Mouse (Mus musculus) heart, postnatal 14 days (tissue): Measurements from ENCODE around the gene Rad51b. TPM values are rescaled to one million over a fixed set of nuclear protein-coding genes. Genes with fewer than 3 reads are reported as not detected.

Experiments used
- DNase-seq, 2 experiments: peaks; one replicate each; pipeline ENCODE4 v3.0.0; 2021 to 2022
- intact Hi-C: fragments of 180-260 bp; cut with DNase I; formaldehyde crosslinking; loops from one replicate; pipeline ENCODE4 v1.15.1; 2025
- total RNA-seq, 2 experiments: library from RNA; stranded (reverse); gene quantifications; 2 replicates each; pipeline ENCODE4 v1.2.3; 2021

The Rad51b gene
- total RNA-seq, 2 experiments from 2014 or later: 0.79 to 0.88 TPM

DNA sequence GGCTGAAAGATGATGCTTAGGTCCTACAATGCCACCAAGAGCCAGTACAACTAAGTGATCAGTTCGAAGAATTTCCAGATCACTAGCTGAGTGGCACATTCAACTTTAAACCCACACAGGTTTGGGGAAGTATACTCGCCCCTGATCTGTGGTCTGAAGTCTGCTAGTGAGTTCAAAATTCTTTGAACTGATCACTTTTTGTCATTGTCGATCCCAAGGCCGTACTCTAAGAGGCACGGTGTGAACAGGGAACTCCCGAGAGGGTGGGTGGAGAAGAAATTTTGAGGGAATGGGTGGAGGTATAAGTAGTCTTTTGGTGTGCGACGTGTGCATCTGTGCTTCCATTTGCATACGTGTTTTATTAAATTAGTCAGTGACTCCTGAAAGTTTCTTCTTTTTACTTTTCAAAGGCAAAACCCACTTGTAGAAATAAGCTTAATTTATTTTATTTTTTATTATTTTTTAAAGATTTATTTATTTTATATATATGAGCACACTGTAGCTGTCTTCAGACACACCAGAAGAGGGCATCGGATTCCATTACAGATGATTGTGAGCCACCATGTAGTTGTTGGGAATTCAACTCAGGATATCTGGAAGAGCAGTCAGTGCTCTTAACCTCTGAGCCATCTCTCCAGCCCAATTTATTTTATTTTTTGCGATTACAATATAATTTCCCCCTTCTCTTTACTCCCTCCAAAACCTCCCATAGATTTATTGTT, 443.0 kb downstream of the Rad51b start:
- intact Hi-C loops: loop anchor here (5.0 to 10.0 kb wide), 2 partner anchors 385 to 392 kb away; no protein-coding TSS in a partner anchor
- DNase-seq: no peak

DNA sequence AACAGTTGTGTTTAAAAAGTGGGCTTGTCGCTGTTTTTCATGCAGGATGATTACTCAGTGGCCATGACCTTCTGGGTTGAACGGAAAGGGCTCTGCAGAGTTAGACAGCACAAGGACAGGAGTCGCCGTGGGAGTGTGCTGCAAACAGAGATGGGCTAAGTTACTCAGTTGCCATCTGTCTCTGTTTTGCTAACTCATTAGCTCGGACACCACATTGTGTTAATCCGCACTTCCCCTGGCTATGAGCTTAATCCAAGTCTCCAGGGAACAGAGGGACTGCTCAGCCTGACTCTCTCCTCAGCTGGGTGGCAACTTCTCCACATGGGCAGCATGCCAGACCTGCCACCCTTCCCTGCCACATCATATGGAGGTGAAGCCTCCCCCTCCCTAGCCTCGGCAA, 445.1 kb downstream of the Rad51b start:
- DNase-seq: no peak
- intact Hi-C loops: loop anchor here (5.0 to 10.0 kb wide), 2 partner anchors 387 to 390 kb away; no protein-coding TSS in a partner anchor

DNA sequence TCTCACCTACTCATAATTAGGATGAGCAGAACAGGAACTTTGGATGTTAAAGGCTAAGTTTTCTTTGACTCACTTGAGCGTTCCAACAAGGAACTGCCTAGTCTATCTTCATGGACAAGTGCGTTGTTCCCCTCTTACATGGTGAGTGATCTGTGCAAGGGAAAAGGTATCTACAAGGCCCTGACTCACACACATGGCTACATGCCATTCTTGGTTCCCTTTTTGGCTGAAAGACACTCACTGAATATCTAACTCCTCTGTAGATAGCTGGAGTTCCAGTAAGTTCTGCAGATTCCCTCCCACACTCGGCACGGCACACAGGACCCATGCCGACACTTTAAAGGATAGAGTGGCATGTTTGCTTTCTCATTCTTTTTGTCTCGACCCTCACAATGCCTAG, 447.0 kb downstream of the Rad51b start:
- DNase-seq: no peak
- intact Hi-C loops: loop anchor here (5.0 to 10.0 kb wide), 2 partner anchors 388 to 389 kb away; no protein-coding TSS in a partner anchor

DNA sequence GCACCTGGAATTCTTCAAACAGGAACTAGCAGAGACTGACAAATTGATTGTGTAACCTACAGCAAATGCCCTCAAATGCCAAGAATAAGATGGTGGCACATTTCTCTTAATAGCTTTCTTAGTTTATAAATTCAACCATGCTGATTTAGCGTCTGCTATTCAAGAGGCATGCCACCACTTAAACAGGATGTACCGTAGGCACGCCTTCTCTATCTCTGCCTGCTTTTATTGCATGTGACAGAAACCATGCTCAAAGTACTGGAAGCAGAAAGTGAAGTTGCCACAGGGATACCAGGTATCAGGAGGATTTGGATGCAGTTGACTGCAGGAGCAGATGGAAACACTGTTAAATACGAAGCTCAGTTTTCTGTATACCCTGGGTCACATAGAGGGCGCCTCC, 448.1 kb downstream of the Rad51b start:
- intact Hi-C loops: loop anchor here (10.0 kb wide), 1 partner anchor 390 kb away; no protein-coding TSS in a partner anchor
- DNase-seq: no peak

DNA sequence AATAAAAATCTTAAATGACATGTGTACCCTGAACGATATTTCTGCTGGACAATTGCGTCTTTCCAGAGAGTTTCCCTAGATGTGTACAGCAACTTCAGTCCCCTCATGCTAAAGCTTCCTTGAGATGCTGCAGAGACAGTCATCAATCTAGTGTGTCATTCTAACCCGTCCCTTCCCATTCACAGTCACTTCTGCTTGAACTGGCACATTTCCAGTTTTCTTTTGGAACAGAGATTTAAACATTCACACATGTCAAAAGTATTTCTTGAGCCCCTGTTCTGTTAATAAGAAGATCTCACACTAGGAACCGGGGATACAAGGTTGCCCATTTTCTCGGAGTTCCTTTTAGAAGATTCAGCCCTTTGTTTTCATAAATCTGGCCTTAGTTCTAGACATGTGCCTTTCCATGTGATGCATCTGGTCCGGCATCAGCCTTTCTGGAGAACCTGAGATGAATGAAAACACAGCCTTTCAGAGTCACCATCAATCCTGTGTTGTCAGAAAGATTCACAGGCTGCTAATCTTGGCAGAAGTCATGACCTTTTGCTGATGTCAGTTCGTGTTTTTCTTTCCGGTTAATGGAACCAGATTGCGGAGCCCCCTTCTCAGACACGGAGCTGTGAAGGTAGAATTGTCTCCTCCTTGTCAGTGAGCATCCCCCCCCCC, 448.9 kb downstream of the Rad51b start:
- intact Hi-C loops: loop anchor here (10.0 kb wide), 1 partner anchor 391 kb away; no protein-coding TSS in a partner anchor
- DNase-seq: no peak

DNA sequence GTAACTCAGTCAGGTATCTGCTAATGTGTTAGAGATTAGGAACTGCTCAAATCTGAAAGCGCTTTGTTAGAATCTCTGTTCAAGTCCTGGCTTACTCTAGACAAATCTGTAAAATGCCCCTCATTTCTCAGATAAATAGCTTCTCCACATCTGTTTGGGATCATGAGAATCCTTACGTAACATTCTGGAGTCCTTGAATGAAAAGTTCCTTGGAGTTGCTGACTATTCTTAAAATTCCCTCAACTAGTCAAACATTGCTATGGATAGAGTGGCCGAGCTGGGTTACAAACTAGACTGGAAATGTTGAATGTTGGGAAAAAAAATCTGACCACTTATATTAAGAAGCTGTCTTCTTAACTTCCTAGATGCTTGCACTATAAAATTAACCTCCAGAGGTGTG, 450.5 kb downstream of the Rad51b start:
- intact Hi-C loops: loop anchor here (10.0 kb wide), 1 partner anchor 393 kb away; no protein-coding TSS in a partner anchor
- DNase-seq: no peak

DNA sequence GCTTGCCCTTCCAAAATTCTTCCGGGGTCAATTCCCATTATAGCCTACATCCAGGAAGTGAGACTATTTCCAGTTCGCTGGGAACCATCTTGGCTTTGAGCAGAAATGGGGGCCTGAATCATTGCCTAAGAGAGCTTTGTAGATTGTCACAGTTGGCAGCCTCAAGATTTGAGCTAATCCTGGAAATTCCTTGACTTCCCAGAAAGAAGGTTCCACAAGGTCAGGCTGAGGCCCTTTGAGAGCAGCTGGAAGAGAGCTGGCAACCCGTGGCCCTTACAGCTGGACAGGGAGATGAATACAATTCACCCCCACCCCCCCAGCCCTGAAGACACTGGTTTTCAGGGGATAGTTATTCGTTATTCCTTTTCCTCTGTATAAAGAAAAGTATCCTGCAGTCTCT, 451.8 kb downstream of the Rad51b start:
- DNase-seq: peak; percentile 38 to 66
- intact Hi-C loops: loop anchor here (10.0 kb wide), 1 partner anchor 394 kb away; no protein-coding TSS in a partner anchor

DNA sequence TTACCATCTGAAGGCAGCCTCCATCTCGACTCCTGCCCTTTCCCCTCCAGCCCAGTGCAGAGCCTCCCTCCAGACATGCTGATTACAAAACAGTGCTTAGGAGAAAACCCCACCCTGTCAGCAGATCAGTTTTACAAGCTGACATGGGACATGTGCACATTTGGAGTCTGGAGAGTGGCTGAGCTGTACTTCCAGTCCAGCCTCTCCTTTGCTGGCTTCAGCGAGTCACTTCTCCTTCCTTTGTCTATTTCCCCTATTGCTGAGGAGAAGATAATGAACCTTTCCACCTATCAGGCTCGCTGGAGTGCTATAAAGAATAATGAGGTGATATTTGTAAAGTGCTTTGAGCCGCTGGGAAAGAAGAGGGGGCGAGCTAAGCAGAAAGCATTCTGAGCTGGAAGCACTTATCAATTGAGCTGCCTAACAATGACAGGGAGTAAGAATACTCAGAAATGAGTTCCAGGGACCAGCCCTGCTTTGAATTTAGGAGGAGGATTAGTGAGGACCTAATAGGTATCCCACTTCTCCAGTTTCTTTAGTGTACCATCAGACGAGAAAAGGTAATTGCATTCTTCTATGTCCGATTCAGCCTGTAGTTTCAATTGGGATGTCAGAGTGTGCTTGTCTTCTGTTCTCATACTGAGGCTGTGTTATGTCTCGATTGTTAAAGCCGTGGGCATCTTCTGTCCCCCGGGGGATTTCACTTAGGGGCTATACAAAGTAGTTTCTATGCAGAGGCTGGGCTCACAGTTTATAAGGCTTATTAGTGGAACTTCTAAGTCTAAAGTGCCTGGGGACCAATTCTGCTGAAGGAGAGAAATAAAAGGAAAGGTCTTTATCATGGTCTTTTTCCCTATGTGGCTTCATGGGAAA, 453.4 kb downstream of the Rad51b start:
- intact Hi-C loops: loop anchor here (5.0 kb wide), 1 partner anchor 53 kb away; no protein-coding TSS in a partner anchor

DNA sequence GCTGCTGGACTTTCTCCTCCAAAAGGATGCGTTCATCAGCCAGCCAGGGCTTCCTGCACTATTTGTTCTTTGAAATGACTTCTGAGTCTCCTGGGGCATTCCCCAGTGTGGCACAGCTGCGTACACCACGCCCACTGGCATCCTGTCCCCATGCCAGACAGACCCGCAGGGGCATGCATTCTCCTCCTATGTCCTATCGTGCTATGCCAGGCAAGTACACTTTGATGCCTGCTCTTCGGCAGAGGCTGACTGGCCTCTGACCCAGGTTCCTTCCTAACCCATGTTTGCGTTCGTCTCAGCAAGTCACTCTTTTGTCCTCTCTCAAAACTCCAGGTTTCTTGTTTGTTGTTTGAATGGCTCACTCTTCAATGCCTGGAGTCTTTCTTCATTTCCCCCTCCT, 454.7 kb downstream of the Rad51b start:
- peak in 1 of 2 experiments; percentile 56 for DNase-seq

More for the DNA sequence above, 453.4 kb downstream of the Rad51b start:
- peak; percentile 57 to 58 for DNase-seq

DNA sequence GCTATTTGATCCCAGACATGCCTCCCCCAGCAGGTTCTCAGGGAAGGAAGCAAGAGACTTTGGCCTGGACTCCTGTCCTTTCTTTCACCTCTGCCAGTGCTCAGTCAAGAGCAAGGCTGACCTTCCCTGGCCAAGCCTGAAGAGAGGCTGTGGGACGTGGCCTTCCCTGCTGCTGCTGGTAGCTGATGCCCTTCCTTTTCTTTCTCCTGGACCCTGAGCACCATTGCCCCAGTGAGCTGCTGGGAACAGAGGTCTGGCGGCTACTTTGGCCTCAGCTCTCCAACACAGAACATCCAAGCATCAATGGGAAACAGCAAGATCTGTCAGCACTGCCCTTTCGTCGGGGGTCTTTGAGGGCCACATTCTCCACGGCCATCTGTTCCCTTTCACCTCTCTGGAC, 455.1 kb downstream of the Rad51b start:
- intact Hi-C loops: loop anchor here (5.0 kb wide), 1 partner anchor 55 kb away; no protein-coding TSS in a partner anchor
- DNase-seq: no peak

More for the DNA sequence above, 454.7 kb downstream of the Rad51b start:
- intact Hi-C loops: loop anchor here (5.0 kb wide), 1 partner anchor 54 kb away; no protein-coding TSS in a partner anchor

DNA sequence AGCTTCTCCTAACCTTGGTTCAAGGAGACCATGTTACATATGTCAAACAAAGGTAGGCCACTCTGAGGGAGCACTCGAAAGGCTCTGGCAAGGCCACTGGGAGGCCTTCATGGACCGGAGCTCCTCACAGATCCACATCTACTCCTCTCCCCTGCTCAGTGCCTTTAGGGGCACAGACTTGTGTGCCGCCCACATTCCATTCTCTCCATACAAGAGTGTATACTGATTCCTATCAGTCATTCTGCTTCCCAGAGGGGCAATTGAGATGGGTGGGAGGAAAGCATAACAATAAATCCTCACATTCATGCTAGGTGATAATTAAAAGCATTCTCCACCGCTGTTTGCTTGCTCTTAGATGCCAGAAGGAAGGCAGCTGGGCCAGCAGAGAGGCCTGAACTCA, 458.5 kb downstream of the Rad51b start:
- intact Hi-C loops: no loop called here
- no peak for DNase-seq

DNA sequence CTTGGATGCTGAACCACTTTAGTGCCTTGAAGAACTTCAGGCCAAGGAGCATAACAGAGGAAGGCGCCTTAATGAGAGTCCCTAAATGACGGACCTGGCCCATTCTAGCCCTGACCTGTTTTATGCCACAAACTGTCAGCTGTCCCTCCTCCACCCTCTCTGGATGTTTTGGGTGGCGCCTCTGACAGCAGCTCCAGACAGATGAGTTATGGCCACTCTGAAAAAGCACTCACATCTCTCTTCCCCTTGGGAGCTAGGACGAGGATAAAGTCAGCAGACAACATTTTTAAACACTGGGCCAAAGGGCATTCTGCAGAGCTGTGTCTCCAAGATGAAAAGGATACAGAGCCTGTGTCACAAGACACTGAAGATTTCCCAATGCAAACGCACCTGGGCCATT, 459.3 kb downstream of the Rad51b start:
- no peak for DNase-seq
- intact Hi-C loops: no loop called here

DNA sequence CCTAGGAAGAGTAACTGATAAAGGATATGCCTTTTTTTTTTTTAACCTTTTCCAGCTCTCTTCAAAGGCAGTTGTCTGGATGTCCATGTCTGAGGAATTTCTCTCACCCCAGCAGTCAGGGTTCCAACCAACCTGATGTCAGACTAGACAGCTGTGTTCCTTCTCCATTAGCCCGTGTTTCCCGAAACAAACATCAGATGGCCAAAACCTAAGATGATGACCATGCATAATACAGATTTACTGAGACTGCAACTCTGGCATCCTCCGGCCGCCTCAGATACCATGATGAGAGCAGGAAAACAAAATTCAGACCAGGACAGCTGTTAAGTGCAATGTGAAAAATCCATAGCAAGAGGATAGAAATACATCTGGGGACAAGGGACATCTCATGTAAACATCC, 460.7 kb downstream of the Rad51b start:
- intact Hi-C loops: no loop called here
- no peak for DNase-seq

DNA sequence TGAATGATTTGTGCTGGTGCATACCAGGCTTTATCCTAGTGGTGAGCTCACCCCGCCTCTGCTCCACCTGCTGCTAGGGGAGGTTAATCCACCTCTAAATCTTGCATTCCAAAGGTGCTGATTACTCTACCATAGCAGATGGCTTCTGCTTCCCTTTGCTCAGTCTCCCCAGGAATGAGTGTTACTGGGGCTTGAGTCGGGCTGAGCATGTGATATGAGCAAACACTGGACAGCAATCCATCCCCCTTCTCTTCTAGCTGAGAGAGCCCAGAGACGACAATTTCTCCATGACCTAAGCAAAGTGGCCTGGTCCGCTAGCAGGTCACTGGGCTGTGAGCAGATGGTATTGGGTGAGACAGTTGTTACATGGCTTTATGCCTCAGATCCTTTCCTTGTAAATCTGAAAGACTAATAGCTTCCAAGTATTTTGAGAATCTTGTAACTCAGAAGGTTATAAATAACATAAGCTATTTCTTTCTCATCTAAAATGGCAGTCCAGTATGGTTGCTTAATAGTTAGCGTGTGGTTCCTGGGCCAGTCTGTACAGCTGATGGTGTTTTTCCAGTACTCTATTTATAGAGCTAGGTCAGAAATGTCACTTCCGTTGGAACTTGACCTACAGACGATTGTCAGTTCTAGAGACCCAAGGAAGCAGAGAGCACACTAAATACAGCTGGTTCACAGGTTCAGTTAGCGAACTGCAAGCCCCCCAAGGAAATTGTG, 462.3 kb downstream of the Rad51b start:
- DNase-seq: no peak
- intact Hi-C loops: no loop called here

DNA sequence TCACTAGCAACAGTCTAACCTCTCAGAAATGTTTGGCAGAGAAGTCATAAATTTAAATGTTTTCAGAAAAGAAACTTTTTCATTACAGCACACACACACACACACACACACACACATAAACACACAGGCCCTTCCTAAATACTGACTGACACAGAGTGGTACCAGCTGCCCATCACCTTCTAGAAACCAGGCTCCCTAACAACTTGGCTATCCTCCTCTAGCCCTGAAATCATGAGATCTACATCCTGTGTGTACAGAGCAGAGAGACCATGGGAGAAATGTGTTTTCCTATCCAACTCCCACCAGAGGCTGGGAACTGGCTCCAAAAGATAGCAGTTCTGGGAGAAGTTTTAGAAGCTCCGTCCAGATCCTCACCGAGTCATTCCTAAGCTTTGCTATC, 464.1 kb downstream of the Rad51b start:
- no peak for DNase-seq
- intact Hi-C loops: no loop called here

DNA sequence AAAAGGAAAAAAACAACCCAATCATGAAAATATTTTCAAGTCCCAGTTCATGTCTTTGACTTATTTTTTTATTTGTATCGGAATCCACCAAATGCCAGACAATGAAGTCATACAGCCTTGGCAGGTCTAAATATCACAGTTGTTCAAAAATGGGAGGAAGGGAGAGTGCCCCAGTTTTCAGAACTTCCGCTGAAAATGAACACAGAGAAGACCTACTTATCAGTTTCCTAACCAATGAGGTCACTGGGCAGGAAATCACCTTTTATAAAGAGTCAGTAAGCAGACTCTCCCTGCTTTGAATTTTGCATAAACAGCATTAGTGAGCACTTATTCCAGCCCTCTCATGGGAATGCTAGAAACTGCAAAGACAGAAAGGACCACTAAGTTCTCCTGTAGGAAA, 465.0 kb downstream of the Rad51b start:
- no peak for DNase-seq
- intact Hi-C loops: no loop called here

DNA sequence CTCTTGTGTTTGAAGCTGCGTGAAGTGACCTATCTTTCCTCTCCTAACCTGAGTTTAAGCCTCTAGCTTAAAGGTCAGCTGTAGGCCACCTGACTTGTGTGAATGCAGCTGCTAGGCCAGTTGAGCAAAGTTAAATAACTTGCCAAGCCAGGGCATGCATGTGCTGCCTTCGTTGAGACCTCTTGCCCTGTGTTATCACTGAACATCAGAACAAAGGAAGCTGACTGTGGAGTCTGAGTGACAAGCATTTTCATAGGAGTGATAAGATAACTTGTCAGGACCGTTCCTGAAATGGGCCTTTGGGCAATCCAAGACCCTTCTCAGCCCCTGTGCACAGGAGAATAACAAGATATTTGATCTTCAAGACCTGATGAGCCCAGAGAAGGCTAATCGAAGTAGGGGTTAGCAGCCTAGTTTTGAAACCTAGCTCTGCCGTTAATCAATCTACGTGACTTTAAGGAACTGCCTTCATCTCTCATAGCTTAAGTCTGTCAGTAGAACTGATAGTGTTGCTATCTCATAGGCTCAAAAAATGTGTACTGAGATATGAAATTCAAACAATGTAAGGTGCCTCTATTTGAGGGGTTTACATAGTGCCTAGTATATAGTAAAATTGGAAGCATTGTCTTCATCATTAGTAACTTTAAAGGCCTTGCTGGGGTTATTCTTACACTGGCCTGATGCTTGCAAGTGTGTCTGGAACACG, 465.6 kb downstream of the Rad51b start:
- no peak for DNase-seq

DNA sequence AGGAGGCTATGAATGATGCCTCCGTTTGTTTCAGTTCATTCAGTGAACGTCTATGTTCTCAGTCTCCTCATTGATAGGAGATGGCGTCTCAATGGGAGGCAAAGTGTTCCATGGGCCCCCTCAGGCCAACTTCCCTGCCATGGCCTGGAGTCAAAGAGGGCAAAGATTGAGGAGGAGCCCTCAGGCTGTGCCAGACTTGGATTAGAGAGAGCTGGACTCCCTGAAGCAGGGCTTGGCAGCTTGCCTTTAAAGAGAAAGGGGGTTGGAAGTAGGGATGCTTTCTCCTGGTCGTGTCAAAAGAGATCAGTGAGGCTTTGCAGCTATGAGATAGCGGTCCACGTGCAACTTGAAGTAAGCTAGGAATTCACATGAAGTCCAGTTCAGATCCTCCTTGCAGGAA, 469.0 kb downstream of the Rad51b start:
- intact Hi-C loops: no loop called here
- DNase-seq: peak in 1 of 2 experiments; percentile 53

More for the DNA sequence above, 465.6 kb downstream of the Rad51b start:
- intact Hi-C loops: no loop called here

DNA sequence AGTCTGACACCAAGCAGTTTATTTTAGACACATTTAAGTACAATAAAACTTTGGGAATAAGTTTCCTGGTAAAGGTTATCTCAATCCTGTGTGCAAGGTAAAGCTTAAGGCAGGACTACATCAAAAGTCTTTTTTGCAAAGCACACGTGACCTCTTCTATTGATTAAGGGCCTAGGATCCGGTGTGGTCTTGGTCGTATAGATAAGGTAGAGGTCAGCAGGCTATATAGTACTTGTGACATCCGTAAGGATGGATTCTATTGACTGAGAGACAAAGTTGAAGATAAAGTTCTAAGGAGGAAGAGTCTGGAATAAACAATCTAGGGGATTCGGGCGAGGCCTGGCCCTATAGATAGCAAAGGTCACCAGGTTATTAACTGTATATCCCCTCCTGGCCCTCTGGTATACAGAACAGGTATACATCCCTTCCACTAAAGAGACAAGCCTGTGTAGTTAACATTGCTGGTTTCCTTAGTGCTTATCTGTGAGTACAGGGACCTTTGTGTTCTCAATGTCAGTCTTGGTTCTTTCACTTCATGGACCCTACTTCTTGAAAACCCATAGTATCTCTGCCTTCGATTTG, 471.8 kb downstream of the Rad51b start:
- no peak for DNase-seq

More for the DNA sequence above, 471.8 kb downstream of the Rad51b start:
- intact Hi-C loops: no loop called here
